8 mouse cellular contexts compared by ENCODE assay signal in genomic region chr4:131836891-131837491, GRCm38 (mm10). TPM values are rescaled to one million over a fixed set of nuclear protein-coding genes. Genes with fewer than 3 reads are reported as not detected.
DNase-seq lines count a peak whose midpoint lies in the region; ATAC-seq and TF ChIP-seq lines count a peak whose summit lies in the region.

No protein-coding gene starts in this region.

- DNase-seq in kidney, adult 18-20 months: peak; percentile 50
- no peak for DNase-seq in kidney, adult 11 months
- peak; percentile 77 for DNase-seq in adrenal gland, adult 2 months
- peak; percentile 33 to 51 for DNase-seq in kidney, postnatal 25 days
- DNase-seq in stomach, postnatal 0 days (ENCODE audit: low spot score): peak; percentile 52

- H3K27ac ChIP-seq in embryonic facial prominence, embryonic 12.5 days: 0 out of 2 replicates have a peak overlapping the region, but pooled peaks have one; percentile 38
- no peak overlapping the region for H3K27ac ChIP-seq in heart, embryonic 16.5 days (ENCODE audit: low read length)
- H3K27ac ChIP-seq in stomach, postnatal 0 days (replicated peaks): no peak overlapping the region

- no peaks in the 10 kb centered on the region for H3K9me3 ChIP-seq in embryonic facial prominence, embryonic 12.5 days
- H3K9me3 ChIP-seq in heart, embryonic 16.5 days (replicated peaks; ENCODE audit: control insufficient read depth, low read length): no peaks in the 10 kb centered on the region
- H3K9me3 ChIP-seq in stomach, postnatal 0 days (ENCODE audit: control insufficient read depth, low read length): no peaks in the 10 kb centered on the region

- H3K4me1 ChIP-seq in embryonic facial prominence, embryonic 12.5 days: peaks cover 36% of the 10 kb centered on the region
- peaks cover 16% of the 10 kb centered on the region for H3K4me1 ChIP-seq in heart, embryonic 16.5 days (ENCODE audit: control insufficient read depth, insufficient read depth, low read length)
- H3K4me1 ChIP-seq in stomach, postnatal 0 days (replicated peaks; ENCODE audit: control insufficient read depth, insufficient read depth): no peaks in the 10 kb centered on the region

- peak overlapping the region; percentile 68 for H3K4me3 ChIP-seq in embryonic facial prominence, embryonic 12.5 days
- peak overlapping the region; percentile 70 for H3K4me3 ChIP-seq in heart, embryonic 16.5 days (ENCODE audit: low read length)
- H3K4me3 ChIP-seq in stomach, postnatal 0 days (ENCODE audit: low read depth, low read length): peak overlapping the region; percentile 65

- no peaks in the 10 kb centered on the region for H3K36me3 ChIP-seq in embryonic facial prominence, embryonic 12.5 days
- no peaks in the 10 kb centered on the region for H3K36me3 ChIP-seq in heart, embryonic 16.5 days (ENCODE audit: control insufficient read depth, insufficient read depth)
- H3K36me3 ChIP-seq in stomach, postnatal 0 days (ENCODE audit: control insufficient read depth, insufficient read depth, low read length): no peaks in the 10 kb centered on the region

- TF ChIP-seq EP300 in stomach, postnatal 0 days (optimal IDR thresholded peaks at IDR 0.05): no peak

- peak overlapping the region; percentile 94 for H3K4me2 ChIP-seq in embryonic facial prominence, embryonic 12.5 days (replicated peaks)
- peak overlapping the region; percentile 100 for H3K4me2 ChIP-seq in heart, embryonic 16.5 days (ENCODE audit: low read depth, low read length)
- H3K4me2 ChIP-seq in stomach, postnatal 0 days (replicated peaks; ENCODE audit: low read depth): peak overlapping the region; percentile 99

- WGBS in embryonic facial prominence, embryonic 12.5 days: 0% methylated on average over 62 of the region's 76 CpGs
- under 1% methylated on average over 67 of the region's 76 CpGs for WGBS in heart, embryonic 16.5 days
- WGBS in stomach, postnatal 0 days: under 1% methylated on average over 45 of the region's 76 CpGs

- peaks cover 14% of the 10 kb centered on the region; the same call in 1 of the 2 replicates for H3K27me3 ChIP-seq in embryonic facial prominence, embryonic 12.5 days
- peaks cover 56% of the 10 kb centered on the region for H3K27me3 ChIP-seq in heart, embryonic 16.5 days (ENCODE audit: control insufficient read depth, insufficient read depth, low read length)
- H3K27me3 ChIP-seq in stomach, postnatal 0 days (ENCODE audit: control insufficient read depth, insufficient read depth, low read length): no peaks in the 10 kb centered on the region

- H3K9ac ChIP-seq in embryonic facial prominence, embryonic 12.5 days: peak overlapping the region; percentile 76
- H3K9ac ChIP-seq in heart, embryonic 16.5 days (ENCODE audit: low read length): peak overlapping the region; percentile 77
- H3K9ac ChIP-seq in stomach, postnatal 0 days (ENCODE audit: low read length): peak overlapping the region; percentile 74

- no peak for TF ChIP-seq CTCF in stomach, postnatal 0 days (IDR thresholded peaks at IDR 0.05; ENCODE audit: low read depth)

- ATAC-seq in embryonic facial prominence, embryonic 12.5 days (ENCODE audit: insufficient number of reproducible peaks, insufficient read depth, low FRiP score, low TSS enrichment): peak; percentile 16; the same call in 1 of the 2 replicates
- 0 out of 2 replicates have a peak, but pooled peaks have one; percentile 15 for ATAC-seq in heart, embryonic 16.5 days (replicated peaks; ENCODE audit: extremely low read depth, insufficient read depth, low FRiP score)
- ATAC-seq in megakaryocyte progenitor cell, adult 5-6 weeks (replicated peaks; ENCODE audit: poor library complexity): peak; percentile 34
- 0 out of 2 replicates have a peak, but pooled peaks have one; percentile 8 for ATAC-seq in stomach, postnatal 0 days (ENCODE audit: low FRiP score, low TSS enrichment)

RNA-seq across cellular contexts. Expression of gene Ptpru, which starts 1.1 kb away (rescaled TPM):
- total RNA-seq in adrenal gland, adult 2 months (2021): 10 to 100 TPM; 41.5 to 59.1 TPM
- polyA plus RNA-seq in adrenal gland, adult 2 months (2012; rRNA removed): 48.0 and 54.8 TPM in 2 replicates
- 38.1 and 39.2 TPM in 2 replicates for polyA plus RNA-seq in embryonic facial prominence, embryonic 12.5 days (2016; fragmentation: Nextera tagmentation; extraction: Ambion mirVana)
- 1.5 and 2.4 TPM in 2 replicates for polyA plus RNA-seq in heart, embryonic 16.5 days (2015; fragmentation: Nextera tagmentation; extraction: Ambion mirVana)
- 11.2 and 16.7 TPM in 2 replicates for total RNA-seq in megakaryocyte progenitor cell, adult 5-6 weeks (2015)
- total RNA-seq in megakaryocyte progenitor cell, adult 5-6 weeks (2017): 3.4 and 4.0 TPM in 2 replicates
- polyA plus RNA-seq in stomach, postnatal 0 days (2015; fragmentation: Nextera tagmentation; extraction: Ambion mirVana): 3.1 and 3.9 TPM in 2 replicates

RNA-seq across cellular contexts. Expression of gene Mecr, which starts 6.3 kb away (rescaled TPM):
- 100 to 1,000 TPM in 1 of 2 experiments, 10 to 100 TPM in 1; 99.9 to 107 TPM for total RNA-seq in adrenal gland, adult 2 months (2021)
- polyA plus RNA-seq in adrenal gland, adult 2 months (2012; rRNA removed): 64.8 and 71.5 TPM in 2 replicates
- polyA plus RNA-seq in embryonic facial prominence, embryonic 12.5 days (2016; fragmentation: Nextera tagmentation; extraction: Ambion mirVana): 48.4 and 50.4 TPM in 2 replicates
- 45.6 and 48.4 TPM in 2 replicates for polyA plus RNA-seq in heart, embryonic 16.5 days (2015; fragmentation: Nextera tagmentation; extraction: Ambion mirVana)
- 32.5 and 41.9 TPM in 2 replicates for total RNA-seq in megakaryocyte progenitor cell, adult 5-6 weeks (2015)
- total RNA-seq in megakaryocyte progenitor cell, adult 5-6 weeks (2017): 26.0 and 43.0 TPM in 2 replicates
- 47.2 and 48.6 TPM in 2 replicates for polyA plus RNA-seq in stomach, postnatal 0 days (2015; fragmentation: Nextera tagmentation; extraction: Ambion mirVana)

RNA-seq across cellular contexts. Expression of gene Srsf4, which starts 36.4 kb away (rescaled TPM):
- 10 to 100 TPM; 55.9 to 70.2 TPM for total RNA-seq in adrenal gland, adult 2 months (2021)
- 21.6 and 23.9 TPM in 2 replicates for polyA plus RNA-seq in adrenal gland, adult 2 months (2012; rRNA removed)
- 141 and 143 TPM in 2 replicates for polyA plus RNA-seq in embryonic facial prominence, embryonic 12.5 days (2016; fragmentation: Nextera tagmentation; extraction: Ambion mirVana)
- 74.4 and 76.8 TPM in 2 replicates for polyA plus RNA-seq in heart, embryonic 16.5 days (2015; fragmentation: Nextera tagmentation; extraction: Ambion mirVana)
- total RNA-seq in megakaryocyte progenitor cell, adult 5-6 weeks (2015): 36.1 and 42.4 TPM in 2 replicates
- total RNA-seq in megakaryocyte progenitor cell, adult 5-6 weeks (2017): 58.2 and 86.6 TPM in 2 replicates
- 36.5 and 38.3 TPM in 2 replicates for polyA plus RNA-seq in stomach, postnatal 0 days (2015; fragmentation: Nextera tagmentation; extraction: Ambion mirVana)
